Mouse (Mus musculus): ENCODE results near the gene Bri3. TPM values are rescaled to one million over a fixed set of nuclear protein-coding genes. Genes with fewer than 3 reads are reported as not detected.
A peak's percentile ranks its signal among the peaks of the same experiment; 100 is the strongest.

The Bri3 gene
- polyA plus RNA-seq, 1 experiment from 2014 or later, result 133 TPM

GRCm38 (mm10) chr5:144219306-144219705, 24.9 kb upstream of the Bri3 start:
- H3K4me1 ChIP-seq (replicated peaks), result peaks cover 17% of the 10 kb centered on the region
- WGBS, result 57% methylated on average over 12 of the region's 12 CpGs
- H3K4me3 ChIP-seq, result no peak overlapping the region
- peaks cover 30% of the 10 kb centered on the region for H3K36me3 ChIP-seq
- H3K27me3 ChIP-seq (replicated peaks), result no peaks in the 10 kb centered on the region
- H3K27ac ChIP-seq (ENCODE audit: poor library complexity, severe bottlenecking), result no peak overlapping the region
- H3K9ac ChIP-seq, result no peak overlapping the region
- no peak overlapping the region for H3K4me2 ChIP-seq
- no peaks in the 10 kb centered on the region for H3K9me3 ChIP-seq (replicated peaks)
- ATAC-seq (ENCODE audit: insufficient number of reproducible peaks, low FRiP score), result no peak

GRCm38 (mm10) chr5:144219936-144220335, 24.3 kb upstream of the Bri3 start:
- H3K27me3 ChIP-seq (replicated peaks), result no peaks in the 10 kb centered on the region
- H3K4me3 ChIP-seq, result no peak overlapping the region
- 82% methylated on average over 5 of the region's 5 CpGs for WGBS
- H3K4me1 ChIP-seq (replicated peaks), result peaks cover 19% of the 10 kb centered on the region
- H3K36me3 ChIP-seq, result peaks cover 26% of the 10 kb centered on the region
- H3K9ac ChIP-seq, result no peak overlapping the region
- H3K9me3 ChIP-seq (replicated peaks), result no peaks in the 10 kb centered on the region
- no peak for ATAC-seq (ENCODE audit: insufficient number of reproducible peaks, low FRiP score)
- no peak overlapping the region for H3K27ac ChIP-seq (ENCODE audit: poor library complexity, severe bottlenecking)
- no peak overlapping the region for H3K4me2 ChIP-seq

- no peaks in the 10 kb centered on the region for H3K9me3 ChIP-seq (replicated peaks)
- no peak overlapping the region for H3K27ac ChIP-seq (ENCODE audit: poor library complexity, severe bottlenecking)
- ATAC-seq (ENCODE audit: insufficient number of reproducible peaks, low FRiP score), result no peak
- H3K36me3 ChIP-seq, result peaks cover 15% of the 10 kb centered on the region
- peaks cover 19% of the 10 kb centered on the region for H3K4me1 ChIP-seq (replicated peaks)
- no peak overlapping the region for H3K9ac ChIP-seq
- no peak overlapping the region for H3K4me3 ChIP-seq
- H3K4me2 ChIP-seq, result no peak overlapping the region
- no peaks in the 10 kb centered on the region for H3K27me3 ChIP-seq (replicated peaks)
- 67% methylated on average over 4 of the region's 4 CpGs for WGBS
Measured at GRCm38 (mm10) chr5:144221305-144221704, 22.9 kb upstream of the Bri3 start.

- Histone ChIP-seq H3K36me3 (0 out of 2 replicates have a peak, but pooled peaks cover 5% of the 10 kb centered on the region), H3K4me1 (replicated peaks) (peaks cover 19% of the 10 kb centered on the region), H3K27ac (ENCODE audit: poor library complexity, severe bottlenecking) (peak overlapping the region; percentile 48), H3K9me3 (replicated peaks) (no peaks in the 10 kb centered on the region; the same call in 1 of the 2 replicates), H3K9ac (peak overlapping the region; percentile 75), H3K27me3 (replicated peaks) (no peaks in the 10 kb centered on the region), H3K4me2 (peak overlapping the region; percentile 89), H3K4me3 (peak overlapping the region; percentile 83)
- WGBS, result 2% methylated on average over 25 of the region's 25 CpGs
- peak; percentile 27; the same call in 1 of the 2 replicates for ATAC-seq (ENCODE audit: insufficient number of reproducible peaks, low FRiP score)
Measured at GRCm38 (mm10) chr5:144222811-144223502, 21.3 kb upstream of the Bri3 start.

- Histone ChIP-seq H3K36me3 (0 out of 2 replicates have a peak, but pooled peaks cover under 1% of the 10 kb centered on the region), H3K4me1 (replicated peaks) (peaks cover 19% of the 10 kb centered on the region), H3K4me2 (peak within 1 kb of the TSS; percentile 89), H3K9ac (peak within 1 kb of the TSS; percentile 76), H3K27me3 (replicated peaks) (no peaks in the 10 kb centered on the region), H3K9me3 (replicated peaks) (no peaks in the 10 kb centered on the region; the same call in 1 of the 2 replicates), H3K27ac (ENCODE audit: poor library complexity, severe bottlenecking) (peak within 1 kb of the TSS; percentile 57), H3K4me3 (peak within 1 kb of the TSS; percentile 83)
- peak; percentile 95 for ATAC-seq (ENCODE audit: insufficient number of reproducible peaks, low FRiP score)
- under 1% methylated on average over 37 of the region's 37 CpGs for WGBS
Measured at GRCm38 (mm10) chr5:144223503-144223862, 20.8 kb upstream of the Bri3 start, which contains the start of gene Tecpr1. Gene Tecpr1, minus strand, starts transcription at chr5:144223615.

GRCm38 (mm10) chr5:144223899-144224816, 20.1 kb upstream of the Bri3 start:
- WGBS, result 23% methylated on average over 18 of the region's 18 CpGs
- no peak for ATAC-seq (ENCODE audit: insufficient number of reproducible peaks, low FRiP score)
- Histone ChIP-seq H3K4me3 (peak overlapping the region; percentile 83), H3K4me2 (peak overlapping the region; percentile 89), H3K27ac (ENCODE audit: poor library complexity, severe bottlenecking) (0 out of 2 replicates have a peak overlapping the region, but pooled peaks have one; percentile 57), H3K27me3 (replicated peaks) (no peaks in the 10 kb centered on the region), H3K36me3 (no peaks in the 10 kb centered on the region), H3K9me3 (replicated peaks) (no peaks in the 10 kb centered on the region; the same call in 1 of the 2 replicates), H3K4me1 (replicated peaks) (peaks cover 19% of the 10 kb centered on the region), H3K9ac (peak overlapping the region; percentile 76)

GRCm38 (mm10) chr5:144226220-144226619, 18.0 kb upstream of the Bri3 start:
- Histone ChIP-seq H3K9ac (no peak overlapping the region), H3K27ac (ENCODE audit: poor library complexity, severe bottlenecking) (no peak overlapping the region), H3K4me3 (no peak overlapping the region), H3K27me3 (replicated peaks) (no peaks in the 10 kb centered on the region), H3K36me3 (no peaks in the 10 kb centered on the region), H3K4me1 (replicated peaks) (peaks cover 19% of the 10 kb centered on the region), H3K4me2 (no peak overlapping the region), H3K9me3 (replicated peaks) (no peaks in the 10 kb centered on the region; the same call in 1 of the 2 replicates)
- no peak for ATAC-seq (ENCODE audit: insufficient number of reproducible peaks, low FRiP score)
- WGBS, result 24% methylated on average over 11 of the region's 11 CpGs

- Histone ChIP-seq H3K27ac (ENCODE audit: poor library complexity, severe bottlenecking) (no peak overlapping the region), H3K4me1 (replicated peaks) (no peaks in the 10 kb centered on the region), H3K27me3 (replicated peaks) (no peaks in the 10 kb centered on the region), H3K4me2 (no peak overlapping the region), H3K36me3 (no peaks in the 10 kb centered on the region), H3K4me3 (no peak overlapping the region), H3K9ac (no peak overlapping the region), H3K9me3 (replicated peaks) (peaks cover 3% of the 10 kb centered on the region)
- 87% methylated on average over 7 of the region's 7 CpGs for WGBS
- no peak for ATAC-seq (ENCODE audit: insufficient number of reproducible peaks, low FRiP score)
Measured at GRCm38 (mm10) chr5:144230216-144230615, 14.0 kb upstream of the Bri3 start.

- Histone ChIP-seq H3K9ac (no peak overlapping the region), H3K9me3 (replicated peaks) (peaks cover 3% of the 10 kb centered on the region), H3K4me3 (no peak overlapping the region), H3K27me3 (replicated peaks) (no peaks in the 10 kb centered on the region), H3K27ac (ENCODE audit: poor library complexity, severe bottlenecking) (no peak overlapping the region), H3K4me1 (replicated peaks) (no peaks in the 10 kb centered on the region), H3K36me3 (no peaks in the 10 kb centered on the region), H3K4me2 (no peak overlapping the region)
- WGBS, result 59% methylated on average over 1 of the region's 1 CpGs
- ATAC-seq (ENCODE audit: insufficient number of reproducible peaks, low FRiP score), result no peak
Measured at GRCm38 (mm10) chr5:144231410-144231809, 12.8 kb upstream of the Bri3 start.

- no peak for ATAC-seq (ENCODE audit: insufficient number of reproducible peaks, low FRiP score)
- H3K36me3 ChIP-seq, result no peaks in the 10 kb centered on the region
- 78% methylated on average over 5 of the region's 5 CpGs for WGBS
- no peak overlapping the region for H3K9ac ChIP-seq
- no peak overlapping the region for H3K4me2 ChIP-seq
- peaks cover 3% of the 10 kb centered on the region; the same call in 1 of the 2 replicates for H3K9me3 ChIP-seq (replicated peaks)
- H3K27ac ChIP-seq (ENCODE audit: poor library complexity, severe bottlenecking), result no peak overlapping the region
- no peaks in the 10 kb centered on the region for H3K4me1 ChIP-seq (replicated peaks)
- H3K27me3 ChIP-seq (replicated peaks), result no peaks in the 10 kb centered on the region
- H3K4me3 ChIP-seq, result no peak overlapping the region
Measured at GRCm38 (mm10) chr5:144232531-144232930, 11.7 kb upstream of the Bri3 start.

- Histone ChIP-seq H3K9me3 (replicated peaks) (peaks cover 3% of the 10 kb centered on the region; the same call in 1 of the 2 replicates), H3K9ac (no peak overlapping the region), H3K4me3 (no peak overlapping the region), H3K4me2 (no peak overlapping the region), H3K27ac (ENCODE audit: poor library complexity, severe bottlenecking) (no peak overlapping the region), H3K36me3 (no peaks in the 10 kb centered on the region), H3K27me3 (replicated peaks) (no peaks in the 10 kb centered on the region), H3K4me1 (replicated peaks) (no peaks in the 10 kb centered on the region; the same call in 1 of the 2 replicates)
- 62% methylated on average over 6 of the region's 6 CpGs for WGBS
- ATAC-seq (ENCODE audit: insufficient number of reproducible peaks, low FRiP score), result no peak
Measured at GRCm38 (mm10) chr5:144234222-144234621, 10.0 kb upstream of the Bri3 start.

Data from heart, embryonic 12.5 days (tissue).